Mouse (Mus musculus) testis, adult 2 months (tissue): ENCODE results near the gene Mroh2a. TPM values are rescaled to one million over a fixed set of nuclear protein-coding genes. Genes with fewer than 3 reads are reported as not detected.

Experiments used
- H3K27ac ChIP-seq: fragments of 200-500 bp; 2 replicates; pipeline ENCODE4 v1.5.1; 2012; ENCODE audit warnings: low read depth, low read length; ENCODE audit not compliant: control insufficient read depth, insufficient read depth
- H3K27me3 ChIP-seq: fragments of 200-500 bp; 2 replicates; pipeline ENCODE4 v1.6.1; 2012; ENCODE audit warnings: mild to moderate bottlenecking, low read length, moderate library complexity; ENCODE audit not compliant: control insufficient read depth, insufficient read depth
- H3K36me3 ChIP-seq: fragments of 200-500 bp; 2 replicates; pipeline ENCODE4 v1.6.1; 2012; ENCODE audit warnings: mild to moderate bottlenecking, low read length; ENCODE audit not compliant: control insufficient read depth, insufficient read depth
- H3K4me1 ChIP-seq: fragments of 200-500 bp; 2 replicates; pipeline ENCODE4 v1.6.1; 2012; ENCODE audit warnings: low read length; ENCODE audit not compliant: control insufficient read depth, insufficient read depth
- H3K4me3 ChIP-seq: fragments of 200-500 bp; 2 replicates; pipeline ENCODE4 v1.5.1; 2012; ENCODE audit warnings: low read depth, mild to moderate bottlenecking, low read length, moderate library complexity, mixed read lengths; ENCODE audit not compliant: control insufficient read depth
- CTCF ChIP-seq: fragments of 200-500 bp; IDR thresholded peaks from 2 replicates; pipeline ENCODE4 v1.5.1; 2012; ENCODE audit warnings: low read depth, mild to moderate bottlenecking, inconsistent platforms, low read length, moderate library complexity; ENCODE audit not compliant: control insufficient read depth, insufficient read depth, insufficient replicate concordance
- POLR2A ChIP-seq: fragments of 200-500 bp; IDR thresholded peaks from 2 replicates; pipeline ENCODE4 v1.6.1; 2012; ENCODE audit warnings: low read depth, mild to moderate bottlenecking, inconsistent platforms, low read length, moderate library complexity; ENCODE audit not compliant: control insufficient read depth
- polyA plus RNA-seq: library from polyadenylated mRNA; depleted of rRNA; stranded (reverse); fragments of >200 nt; gene quantifications from 2 replicates; pipeline ENCODE4 v1.2.3, GENCODE M21; 2012

Gene Mroh2a
- polyA plus RNA-seq, 1 experiment, result 116 TPM

- Histone ChIP-seq H3K36me3 (no peaks in the 10 kb centered on the region; the same call in 1 of the 2 replicates), H3K4me3 (no peak overlapping the region), H3K27ac (no peak overlapping the region), H3K4me1 (peaks cover 18% of the 10 kb centered on the region), H3K27me3 (no peaks in the 10 kb centered on the region)
- TF ChIP-seq CTCF (no peak), POLR2A (no peak)
Observed at GRCm38 (mm10) chr1:88280006-88280690, 53.4 kb downstream of the Mroh2a start.

- no peak for TF ChIP-seq POLR2A
- TF ChIP-seq CTCF, result no peak
- no peak overlapping the region for H3K4me3 ChIP-seq
- peaks cover 13% of the 10 kb centered on the region for H3K4me1 ChIP-seq
- H3K36me3 ChIP-seq, result no peaks in the 10 kb centered on the region
- H3K27me3 ChIP-seq, result no peaks in the 10 kb centered on the region
- H3K27ac ChIP-seq, result no peak overlapping the region
Observed at GRCm38 (mm10) chr1:88282301-88282700, 55.5 kb downstream of the Mroh2a start.

DNA sequence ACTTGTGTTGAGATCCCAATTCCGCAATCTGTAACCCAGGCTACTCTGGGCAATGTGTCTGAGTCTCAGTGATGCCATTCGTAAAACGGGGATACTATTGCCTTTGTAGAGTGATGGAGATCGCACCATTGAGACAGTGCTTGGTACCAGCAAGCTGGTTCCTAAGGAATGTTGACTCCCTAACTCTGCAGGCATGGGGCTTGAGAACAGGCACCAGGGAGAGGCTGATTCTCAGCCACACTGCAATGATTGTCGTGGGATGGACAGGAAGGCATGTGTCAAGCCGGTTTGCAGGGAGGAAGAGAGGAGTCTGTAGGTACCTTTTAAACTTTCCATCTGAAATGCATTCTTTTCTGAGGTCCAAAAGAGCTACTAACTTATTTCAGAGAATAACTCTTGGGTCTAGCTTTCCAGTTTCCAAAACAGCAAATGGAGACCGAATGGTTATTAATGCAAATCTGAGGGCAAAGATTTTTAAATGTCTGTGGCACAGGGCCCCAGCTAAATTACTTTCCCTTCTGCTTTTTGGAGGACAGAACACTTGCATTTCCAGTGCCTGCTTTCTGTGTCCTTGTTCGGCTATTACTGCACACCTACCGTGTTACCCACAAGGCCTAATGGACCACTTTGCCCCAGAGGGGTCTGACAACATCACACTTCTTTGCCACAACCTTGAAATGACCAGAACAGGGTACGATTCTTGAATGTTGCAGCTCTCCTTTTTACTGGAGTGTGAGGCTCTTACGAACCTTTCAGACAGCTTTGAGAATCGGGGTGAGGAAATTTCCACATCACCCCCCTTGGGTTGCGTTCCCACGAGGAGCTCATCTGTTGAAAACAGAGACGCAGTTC, 56.8 kb downstream of the Mroh2a start:
- Histone ChIP-seq H3K27me3 (no peaks in the 10 kb centered on the region), H3K4me1 (peaks cover 4% of the 10 kb centered on the region), H3K4me3 (no peak overlapping the region), H3K36me3 (no peaks in the 10 kb centered on the region), H3K27ac (no peak overlapping the region)
- TF ChIP-seq POLR2A (no peak), CTCF (no peak)

DNA sequence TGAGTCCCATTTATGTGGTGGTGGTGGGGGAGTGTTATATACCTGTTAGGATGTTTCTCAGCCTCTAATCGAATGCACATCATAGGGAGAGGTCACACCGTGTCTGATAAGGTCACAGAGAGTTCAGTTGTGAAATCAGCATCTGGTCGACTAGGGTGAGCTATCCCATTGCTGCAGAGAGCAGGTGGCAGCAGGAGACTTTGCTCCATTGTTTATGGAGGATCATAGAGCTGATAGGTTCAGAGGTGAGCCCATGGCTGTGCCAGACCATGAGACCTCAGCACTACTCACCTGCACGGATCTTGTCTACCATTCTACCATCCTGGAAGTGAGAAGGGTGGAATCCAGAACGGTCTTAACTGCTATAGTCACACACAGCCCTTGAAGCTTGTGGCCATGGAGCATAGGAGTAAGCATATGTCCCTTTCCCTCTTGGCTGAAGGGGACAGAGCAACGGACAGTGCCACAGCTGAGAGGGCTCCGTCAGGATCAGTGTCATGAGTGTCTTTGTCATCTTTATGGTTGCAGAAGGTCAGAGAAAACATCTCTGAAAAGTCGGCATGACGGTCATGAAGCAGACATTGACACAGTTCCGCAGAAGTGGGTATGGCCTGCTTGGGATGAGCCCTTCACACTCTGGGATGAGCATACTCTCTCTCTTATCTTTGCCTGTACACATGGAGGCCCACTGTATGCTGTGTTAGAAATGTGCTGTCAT, 57.6 kb downstream of the Mroh2a start:
- H3K27me3 ChIP-seq, result no peaks in the 10 kb centered on the region
- H3K4me1 ChIP-seq, result peaks cover 4% of the 10 kb centered on the region
- no peaks in the 10 kb centered on the region for H3K36me3 ChIP-seq
- H3K27ac ChIP-seq, result no peak overlapping the region
- no peak for TF ChIP-seq CTCF
- no peak for TF ChIP-seq POLR2A
- no peak overlapping the region for H3K4me3 ChIP-seq

DNA sequence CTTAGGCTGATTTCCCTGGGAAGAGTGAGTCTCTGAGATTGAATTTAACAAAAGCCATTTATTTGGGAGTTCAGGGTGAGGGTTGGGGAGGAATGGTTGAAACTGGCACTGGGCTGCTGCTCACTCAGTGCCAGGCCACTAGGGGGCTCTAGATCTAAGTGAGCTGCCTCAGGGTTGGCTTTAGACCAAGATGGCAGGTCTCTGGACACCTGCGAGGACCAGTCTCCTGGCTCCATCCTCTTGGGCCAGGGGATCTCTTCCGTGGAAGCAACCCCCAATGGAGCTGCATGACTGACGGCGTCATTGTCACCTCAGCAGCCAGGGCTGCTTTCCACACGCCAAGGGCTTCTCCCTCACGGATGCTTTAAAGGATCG, 58.1 kb downstream of the Mroh2a start:
- H3K4me1 ChIP-seq, result peaks cover 4% of the 10 kb centered on the region
- no peaks in the 10 kb centered on the region for H3K27me3 ChIP-seq
- TF ChIP-seq POLR2A (no peak), CTCF (no peak)
- no peak overlapping the region for H3K4me3 ChIP-seq
- H3K27ac ChIP-seq, result no peak overlapping the region
- H3K36me3 ChIP-seq, result no peaks in the 10 kb centered on the region

DNA sequence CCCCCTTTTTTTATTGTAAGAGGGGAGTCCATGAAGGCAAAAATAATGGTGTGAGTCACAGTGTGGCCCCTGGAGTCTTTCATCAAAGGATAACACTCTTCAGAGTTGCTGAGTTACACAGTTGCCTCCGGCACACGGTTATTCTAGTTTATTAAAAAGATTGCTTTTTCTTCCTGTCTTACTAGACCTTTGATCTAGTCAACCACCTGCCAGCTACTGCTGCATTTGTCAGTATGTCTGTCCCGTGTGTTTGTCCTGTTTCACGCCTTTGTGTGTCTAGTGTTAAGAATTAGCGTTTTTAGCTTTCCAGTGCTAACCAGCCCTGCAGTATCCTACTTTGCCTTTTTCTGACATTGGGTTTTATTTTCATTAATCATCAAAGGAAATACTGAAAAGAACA, 58.9 kb downstream of the Mroh2a start:
- TF ChIP-seq CTCF (no peak), POLR2A (no peak)
- H3K4me3 ChIP-seq, result no peak overlapping the region
- no peaks in the 10 kb centered on the region for H3K36me3 ChIP-seq
- peaks cover 4% of the 10 kb centered on the region for H3K4me1 ChIP-seq
- no peak overlapping the region for H3K27ac ChIP-seq
- no peaks in the 10 kb centered on the region for H3K27me3 ChIP-seq
